Mouse (Mus musculus) bone marrow, adult 2 months (tissue): ENCODE measurements around the gene Tctn1. TPM values are rescaled to one million over a fixed set of nuclear protein-coding genes. Genes with fewer than 3 reads are reported as not detected.
A peak's percentile ranks its signal among the peaks of the same experiment; 100 is the strongest.

Experiments
- H3K27ac ChIP-seq: fragments of 200-500 bp; 2 replicates; pipeline ENCODE4 v1.5.1; 2012; ENCODE audit warnings: low read depth, mild to moderate bottlenecking, control low read depth, inconsistent platforms, low read length; ENCODE audit not compliant: control insufficient read depth, poor library complexity, insufficient read depth
- H3K4me1 ChIP-seq: fragments of 200-500 bp; 2 replicates; pipeline ENCODE4 v1.6.1; 2011; ENCODE audit warnings: low read length; ENCODE audit not compliant: control insufficient read depth, insufficient read depth
- H3K4me3 ChIP-seq: fragments of 200-500 bp; replicated peaks from 2 replicates; pipeline ENCODE3; 2011; ENCODE audit warnings: mild to moderate bottlenecking, low read depth, low read length, control low read depth; ENCODE audit not compliant: control insufficient read depth
- CTCF ChIP-seq: fragments of 200-500 bp; IDR thresholded peaks from 2 replicates; pipeline ENCODE4 v1.5.1; 2011; ENCODE audit warnings: low read length, control low read depth; ENCODE audit not compliant: control insufficient read depth, insufficient read depth
- POLR2A ChIP-seq: fragments of 200-500 bp; IDR thresholded peaks from 2 replicates; pipeline ENCODE4 v1.6.1; 2011; ENCODE audit warnings: low read depth, mild to moderate bottlenecking, control low read depth, low read length, borderline replicate concordance; ENCODE audit not compliant: control insufficient read depth
- WGBS: fragments of 180-500 bp; shearing (Covaris S2); methylation state at CpG from one replicate; pipeline ENCODE4 v1.1.7; 2018; 5-methylcytosine and 5-hydroxymethylcytosine counted together
- polyA plus RNA-seq: library from polyadenylated mRNA; stranded (reverse); fragments of >200 nt; gene quantifications from 2 replicates; pipeline ENCODE4 v1.2.4, GENCODE M21; 2011; ENCODE audit warnings: low replicate concordance; ENCODE audit not compliant: missing spikeins, insufficient read depth, insufficient read length

Tctn1 gene
- polyA plus RNA-seq, 1 experiment, result 17.7 TPM

DNA sequence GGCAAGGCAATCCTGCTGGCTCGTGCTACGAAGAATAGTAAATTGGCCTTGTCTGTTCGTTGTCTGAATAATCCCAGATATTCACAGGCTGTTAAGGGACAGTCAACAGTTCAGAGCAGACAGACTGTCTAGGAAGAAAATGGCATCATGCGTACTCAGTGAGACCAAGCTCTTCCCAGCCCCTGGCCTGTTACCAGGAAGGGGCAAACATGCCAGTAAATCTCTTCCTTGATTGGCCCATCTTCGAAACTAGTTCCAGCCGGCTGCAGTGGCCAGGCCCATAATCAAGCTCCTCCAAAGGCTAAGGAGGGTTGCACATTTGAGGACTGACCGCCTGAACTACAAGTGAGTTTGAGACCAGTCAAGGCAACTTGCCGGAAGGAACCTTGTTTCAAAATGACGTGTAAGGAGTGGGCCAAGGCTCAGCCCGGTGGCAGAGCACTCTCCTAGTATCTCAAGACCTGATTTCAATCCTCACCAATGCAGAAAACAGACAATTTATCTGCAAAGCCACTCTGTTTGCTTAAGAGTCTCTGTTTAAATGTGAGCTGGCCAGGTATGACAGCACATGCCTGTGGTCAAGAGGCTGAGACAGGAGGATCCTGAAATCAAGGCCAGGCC lies 17.6 kb downstream of the Tctn1 start:
- Histone ChIP-seq H3K4me3 (no peak overlapping the region), H3K27ac (no peak overlapping the region), H3K4me1 (peaks cover 10% of the 10 kb centered on the region)
- 85% methylated on average over 10 of the region's 10 CpGs for WGBS
- TF ChIP-seq POLR2A, result no peak
- TF ChIP-seq CTCF, result no peak

DNA sequence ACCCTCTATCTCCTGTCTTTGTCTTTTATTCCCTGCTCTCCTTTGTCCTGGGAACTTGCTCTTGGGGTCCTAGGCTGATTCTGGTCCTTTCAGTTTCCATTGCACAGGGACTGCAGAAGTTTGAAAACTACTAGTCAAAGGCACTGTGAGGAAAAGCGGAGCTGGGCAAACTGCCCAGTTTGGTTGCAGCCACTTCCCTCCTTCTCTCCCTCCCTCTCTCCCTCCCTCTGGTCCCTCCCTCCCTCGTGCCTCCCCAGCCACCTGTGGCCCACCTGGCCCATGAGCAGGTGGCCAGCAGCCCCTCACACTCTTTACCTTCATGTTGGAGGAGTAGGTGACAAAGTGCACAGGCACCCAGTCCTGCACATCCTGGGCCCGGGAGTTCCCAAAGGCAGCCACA lies 19.1 kb downstream of the Tctn1 start:
- H3K4me1 ChIP-seq, result peaks cover 10% of the 10 kb centered on the region

DNA sequence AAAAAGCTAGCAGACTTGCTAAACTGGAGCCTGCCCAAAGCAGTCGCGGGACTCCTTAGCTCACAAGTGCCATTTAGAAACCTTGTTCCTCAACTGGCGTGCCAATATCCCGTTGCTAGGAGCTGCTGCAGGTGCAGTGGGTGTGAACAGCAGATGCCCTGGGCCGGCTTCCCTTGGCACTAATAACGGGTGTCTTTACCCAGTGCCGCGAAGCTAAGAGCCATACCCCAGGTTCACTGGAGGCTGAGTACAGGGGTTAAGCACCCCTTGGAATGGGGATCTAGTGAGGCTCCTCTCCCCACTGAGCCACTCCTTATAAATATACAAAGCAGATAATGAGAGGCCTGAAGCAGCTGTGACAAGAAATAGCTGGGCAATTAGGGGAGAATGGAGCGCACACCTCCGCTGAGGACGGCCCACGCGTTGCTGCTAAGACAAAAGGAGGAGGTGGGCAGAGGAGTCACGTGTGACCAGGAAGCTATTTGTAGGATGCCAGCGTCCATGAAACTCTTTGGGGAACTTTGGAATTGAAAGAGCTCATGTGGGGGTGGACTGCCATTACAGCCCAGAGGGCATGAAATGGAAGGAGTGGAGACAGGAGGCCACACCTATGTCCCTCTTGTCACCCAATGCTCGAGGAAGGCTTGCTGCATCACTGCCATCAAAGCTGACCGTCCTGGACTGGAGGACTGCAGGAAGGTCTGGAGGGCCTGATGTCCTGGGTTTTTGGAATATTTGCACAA lies 20.3 kb downstream of the Tctn1 start:
- TF ChIP-seq CTCF, result no peak
- no peak for TF ChIP-seq POLR2A
- H3K27ac ChIP-seq, result no peak overlapping the region; the same call in none of the 2 replicates
- 64% methylated on average over 17 of the region's 17 CpGs for WGBS

More for the DNA sequence above, 19.1 kb downstream of the Tctn1 start:
- H3K4me3 ChIP-seq, result no peak overlapping the region
- WGBS, result 27% methylated on average over 3 of the region's 3 CpGs
- TF ChIP-seq POLR2A (no peak), CTCF (no peak)
- no peak overlapping the region for H3K27ac ChIP-seq

DNA sequence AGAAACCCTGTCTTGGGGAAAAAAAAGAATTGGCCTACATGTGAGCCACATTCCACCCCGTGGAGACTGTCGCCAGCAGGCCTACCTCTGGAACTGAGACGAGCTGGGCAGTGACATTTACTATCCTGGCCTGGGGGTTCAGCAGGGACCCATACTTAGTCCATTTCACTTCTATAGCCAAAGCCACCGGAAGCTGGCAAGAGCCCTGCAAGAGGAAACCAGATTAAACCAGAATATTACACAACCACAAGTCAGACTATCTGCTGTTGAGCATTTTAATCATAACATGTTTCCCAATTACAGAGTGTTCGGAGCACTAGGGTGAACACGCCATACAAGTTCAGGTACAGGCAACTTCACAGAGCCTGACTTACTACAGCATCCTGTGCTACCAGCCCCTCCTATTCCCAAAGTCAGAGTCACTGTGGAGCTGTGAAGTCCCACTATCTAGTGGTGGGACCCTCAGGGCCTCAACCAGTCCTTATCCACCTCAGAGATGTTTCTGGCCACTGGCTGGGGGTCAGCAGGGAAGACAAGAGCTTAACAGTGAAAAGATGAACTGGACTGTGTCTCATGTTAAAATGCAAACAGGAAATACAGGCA lies 21.6 kb downstream of the Tctn1 start:
- WGBS, result 22% methylated on average over 6 of the region's 6 CpGs
- peak overlapping the region; percentile 67 for H3K27ac ChIP-seq
- no peak for TF ChIP-seq POLR2A
- no peak for TF ChIP-seq CTCF
- peaks cover 10% of the 10 kb centered on the region for H3K4me1 ChIP-seq
- no peak overlapping the region for H3K4me3 ChIP-seq

More for the DNA sequence above, 20.3 kb downstream of the Tctn1 start:
- Histone ChIP-seq H3K4me3 (no peak overlapping the region), H3K4me1 (peaks cover 10% of the 10 kb centered on the region)

DNA sequence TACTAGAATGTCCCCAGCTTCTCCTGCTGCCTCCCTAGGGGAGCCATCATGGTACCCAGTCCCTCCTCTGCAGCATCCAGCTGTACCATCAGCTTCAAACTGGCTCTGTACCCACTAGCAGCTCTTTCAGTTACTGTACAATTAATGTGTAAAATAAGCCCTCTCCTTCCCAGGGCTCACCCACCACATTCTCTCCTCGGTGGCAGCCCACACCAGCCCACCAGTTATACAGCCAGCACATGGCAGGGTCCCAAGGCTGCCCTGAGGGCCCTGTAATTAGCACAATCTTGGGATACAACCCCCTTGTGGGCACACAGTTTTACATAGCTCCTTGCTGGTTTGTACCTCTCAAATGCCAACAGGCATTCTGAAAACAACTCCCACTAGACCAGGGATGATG lies 23.3 kb downstream of the Tctn1 start:
- Histone ChIP-seq H3K27ac (peak overlapping the region; percentile 67), H3K4me1 (peaks cover 10% of the 10 kb centered on the region), H3K4me3 (no peak overlapping the region)
- TF ChIP-seq CTCF, result no peak
- TF ChIP-seq POLR2A, result no peak
- WGBS, result 54% methylated on average over 1 of the region's 1 CpGs

DNA sequence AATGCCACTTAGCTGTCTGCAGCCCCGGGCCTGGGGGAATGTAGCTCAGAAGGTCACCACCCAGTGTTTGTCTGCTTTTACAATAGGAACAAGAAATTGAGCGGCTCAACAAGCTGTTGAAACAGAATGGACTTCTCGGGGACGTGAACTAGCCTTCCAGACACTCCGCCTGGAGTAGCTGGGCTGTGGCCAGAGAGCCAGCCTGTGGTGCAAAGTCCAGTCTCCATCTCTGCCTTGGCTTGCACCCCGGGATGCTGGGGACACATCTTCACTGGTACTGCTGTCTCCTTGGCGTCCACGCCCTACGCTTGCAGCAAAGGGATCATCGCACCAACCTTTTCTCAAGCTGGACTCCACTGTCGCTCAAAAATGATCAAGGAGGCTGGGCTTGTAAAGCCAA lies 23.7 kb downstream of the Tctn1 start:
- 85% methylated on average over 11 of the region's 11 CpGs for WGBS
- no peak overlapping the region for H3K4me3 ChIP-seq
- H3K27ac ChIP-seq, result no peak overlapping the region
- no peak for TF ChIP-seq POLR2A
- no peak for TF ChIP-seq CTCF
- peaks cover 11% of the 10 kb centered on the region for H3K4me1 ChIP-seq

DNA sequence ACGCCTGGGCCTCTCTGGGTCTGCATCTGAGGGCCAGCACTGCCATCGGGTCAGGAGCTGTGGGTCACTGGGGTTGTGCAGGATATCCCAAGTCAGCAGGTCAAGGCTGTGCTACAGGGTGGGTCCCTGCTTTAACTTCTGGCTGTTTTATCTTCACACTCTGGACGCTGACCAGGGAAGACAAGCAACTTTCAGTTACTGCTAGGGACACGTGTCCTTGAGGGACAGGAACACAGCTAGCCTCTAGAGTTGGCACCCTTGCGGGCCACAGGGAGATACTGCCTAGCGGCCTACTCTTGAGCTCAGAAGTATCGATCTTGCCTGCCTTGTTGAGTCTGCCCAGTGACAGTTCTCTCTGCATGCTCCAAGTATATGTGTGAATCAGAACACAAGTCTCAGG lies 24.6 kb downstream of the Tctn1 start:
- Histone ChIP-seq H3K27ac (no peak overlapping the region), H3K4me3 (no peak overlapping the region), H3K4me1 (peaks cover 9% of the 10 kb centered on the region)
- no peak for TF ChIP-seq POLR2A
- TF ChIP-seq CTCF, result no peak
- WGBS, result 81% methylated on average over 7 of the region's 7 CpGs

DNA sequence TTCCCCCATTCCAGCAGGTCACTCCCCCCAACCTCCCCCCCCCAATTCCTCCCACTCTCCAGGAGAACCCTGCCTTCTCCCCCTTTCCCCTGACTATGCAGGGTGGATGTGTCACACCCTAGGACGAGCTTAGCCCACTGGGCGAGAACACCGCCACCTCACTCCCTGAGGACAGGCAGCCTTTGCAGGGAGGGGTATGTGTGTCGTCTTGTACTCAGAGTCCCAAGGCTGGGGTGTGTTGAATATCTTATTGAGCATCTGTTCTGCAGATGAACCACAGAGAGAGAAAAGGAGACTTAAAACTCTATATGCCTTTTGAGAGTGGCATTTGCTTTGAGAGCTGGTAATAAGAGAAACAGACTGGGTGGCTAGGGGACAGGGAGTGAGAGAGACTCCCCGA lies 27.1 kb downstream of the Tctn1 start:
- WGBS, result 67% methylated on average over 5 of the region's 5 CpGs
- Histone ChIP-seq H3K4me1 (peaks cover 13% of the 10 kb centered on the region), H3K27ac (no peak overlapping the region), H3K4me3 (no peak overlapping the region)
- no peak for TF ChIP-seq POLR2A
- no peak for TF ChIP-seq CTCF
